ENCODE assay signal across 10 mouse cellular contexts in the genomic region with DNA sequence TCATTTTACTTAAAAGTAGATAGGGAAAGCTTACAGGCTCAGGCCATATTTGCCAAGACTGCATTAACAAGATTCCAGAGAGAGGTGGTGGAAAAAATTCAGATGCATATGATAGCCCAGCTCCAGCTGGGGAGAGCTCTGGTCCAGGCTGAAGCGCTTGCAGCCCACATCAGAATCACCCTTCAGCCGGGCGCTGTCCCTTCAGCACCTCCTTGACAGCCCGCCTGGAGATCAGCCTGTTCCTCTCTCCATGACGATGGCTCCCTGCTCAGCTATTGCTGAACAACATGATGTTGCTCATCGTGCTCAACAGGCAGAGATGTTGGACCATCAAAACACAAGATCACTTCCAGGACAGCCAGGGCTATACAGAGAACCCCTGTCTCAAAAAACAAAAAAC. TPM values are rescaled to one million over a fixed set of nuclear protein-coding genes. Genes with fewer than 3 reads are reported as not detected.
DNase-seq lines count a peak whose midpoint lies in the region; ATAC-seq and TF ChIP-seq lines count a peak whose summit lies in the region.
"Had no signal": no experiment of that assay in that cellular context is flagged by ENCODE, and none has a peak within 500 bp of the region (broad histone marks: within the 10 kb centered on the region; RNA-seq: fewer than 3 reads in every experiment).

No protein-coding gene starts in this region.

- dilution Hi-C loops in CH12.LX (cut with MboI; ENCODE audit: extremely low pct_ligation_motif_present, extremely low pct_unique_long_range_greater_than_20kb, low sequenced_read_pairs): no loop called here

- intact Hi-C loops in left cerebral cortex, postnatal 36 days (cut with DNase I): no loop called here

- no peak overlapping the region for H3K4me3 ChIP-seq in intestine, embryonic 14.5 days (ENCODE audit: low read depth, low read length)
- H3K4me3 ChIP-seq in intestine, embryonic 15.5 days (replicated peaks): no peak overlapping the region
- H3K4me3 ChIP-seq in CH12.LX (replicated peaks in 1 of 3; ENCODE audit: low read depth in 2 of 3, low read length in 2 of 3, poor library complexity in 1 of 3): no peak overlapping the region
- no peak overlapping the region for H3K4me3 ChIP-seq in limb, embryonic 11.5 days (ENCODE audit: low read depth, low read length)
- H3K4me3 ChIP-seq: erythroblast, embryonic 14.5 days; midbrain, embryonic 12.5 days had no signal

- H3K27me3 ChIP-seq in intestine, embryonic 14.5 days (replicated peaks; ENCODE audit: control insufficient read depth, insufficient read depth, low read length): peaks cover 48% of the 10 kb centered on the region
- H3K27me3 ChIP-seq in intestine, embryonic 15.5 days (replicated peaks): peaks cover 49% of the 10 kb centered on the region
- peaks cover 60% of the 10 kb centered on the region for H3K27me3 ChIP-seq in CH12.LX (replicated peaks)
- peaks cover 47% of the 10 kb centered on the region for H3K27me3 ChIP-seq in limb, embryonic 11.5 days (ENCODE audit: control insufficient read depth, insufficient read depth, low read length)

- no peak overlapping the region for H3K9ac ChIP-seq in intestine, embryonic 14.5 days (ENCODE audit: low read length)
- no peak overlapping the region for H3K9ac ChIP-seq in intestine, embryonic 15.5 days
- no peak overlapping the region for H3K9ac ChIP-seq in CH12.LX (ENCODE audit: insufficient read depth, low read depth)
- no peak overlapping the region for H3K9ac ChIP-seq in limb, embryonic 11.5 days (ENCODE audit: low read length)
- H3K9ac ChIP-seq: midbrain, embryonic 12.5 days had no signal

- TF ChIP-seq CTCF in CH12.LX (conservative IDR thresholded peaks at IDR 0.05 in 1 of 2, IDR thresholded peaks at IDR 0.05 in 1 of 2; ENCODE audit: low read depth in 2 of 2, low read length in 2 of 2): no peak

- H3K27ac ChIP-seq in intestine, embryonic 14.5 days (ENCODE audit: low read depth): no peak overlapping the region
- H3K27ac ChIP-seq in intestine, embryonic 15.5 days: no peak overlapping the region
- H3K27ac ChIP-seq in CH12.LX (ENCODE audit: insufficient read depth, low read depth): no peak overlapping the region
- H3K27ac ChIP-seq in limb, embryonic 11.5 days (replicated peaks; ENCODE audit: low read depth, low read length): no peak overlapping the region
- H3K27ac ChIP-seq: midbrain, embryonic 12.5 days had no signal

- no peaks in the 10 kb centered on the region for H3K79me2 ChIP-seq in CH12.LX (replicated peaks; ENCODE audit: control insufficient read depth, extremely low read depth, insufficient read depth, poor library complexity, severe bottlenecking)

- peak; percentile 90 for DNase-seq in intestine, embryonic 14.5 days (ENCODE audit: low spot score)
- DNase-seq in CH12.LX (ENCODE audit: extremely low read depth): peak; percentile 19
- DNase-seq in adrenal gland, postnatal 10 days: peak; percentile 78
- peak; percentile 89 for DNase-seq in limb, embryonic 11.5 days (ENCODE audit: low spot score)
- no peak for DNase-seq in left cerebral cortex, postnatal 36 days (ENCODE audit: low spot score in 2 of 2)
- DNase-seq in frontal cortex, postnatal 36 days (ENCODE audit: low spot score in 2 of 2): no peak
- no peak for DNase-seq in urinary bladder, postnatal 4 days (ENCODE audit: low spot score in 2 of 2)

- in situ Hi-C loops in CH12.LX (cut with MboI; ENCODE audit: low pct_ligation_motif_present, low pct_unique_long_range_greater_than_20kb, low sequenced_read_pairs): no loop called here

- 4% methylated on average over 6 of the region's 6 CpGs for WGBS in intestine, embryonic 14.5 days
- WGBS in intestine, embryonic 15.5 days: 2% methylated on average over 6 of the region's 6 CpGs
- whole genome bisulfite sequencing in limb, embryonic 11.5 days: 1% methylated on average over 6 of the region's 6 CpGs

- no peak for TF ChIP-seq EP300 in CH12.LX (IDR thresholded peaks at IDR 0.05; ENCODE audit: low read length)

- TF ChIP-seq POLR2A in CH12.LX (IDR thresholded peaks at IDR 0.05; ENCODE audit: low read depth, low read length): no peak

- H3K36me3 ChIP-seq in intestine, embryonic 14.5 days (ENCODE audit: control insufficient read depth, insufficient read depth, low read length): no peaks in the 10 kb centered on the region
- H3K36me3 ChIP-seq in intestine, embryonic 15.5 days: no peaks in the 10 kb centered on the region
- no peaks in the 10 kb centered on the region for H3K36me3 ChIP-seq in CH12.LX (replicated peaks in 1 of 2; ENCODE audit: control insufficient read depth in 1 of 2, insufficient read depth in 1 of 2, low read length in 1 of 2)
- no peaks in the 10 kb centered on the region for H3K36me3 ChIP-seq in limb, embryonic 11.5 days (ENCODE audit: control insufficient read depth, insufficient read depth, low read length)
- H3K36me3 ChIP-seq: midbrain, embryonic 12.5 days had no signal

- TF ChIP-seq RAD21 in CH12.LX (IDR thresholded peaks at IDR 0.05; ENCODE audit: low read depth, low read length): no peak

- 0 out of 2 replicates have a peak, but pooled peaks cover 4% of the 10 kb centered on the region for H3K4me1 ChIP-seq in intestine, embryonic 14.5 days (replicated peaks; ENCODE audit: control insufficient read depth, insufficient read depth, low read length)
- peaks cover 5% of the 10 kb centered on the region; the same call in 1 of the 2 replicates for H3K4me1 ChIP-seq in intestine, embryonic 15.5 days (replicated peaks)
- no peaks in the 10 kb centered on the region for H3K4me1 ChIP-seq in CH12.LX (ENCODE audit: control insufficient read depth in 1 of 2, insufficient read depth in 2 of 2)
- peaks cover 8% of the 10 kb centered on the region; the same call in 1 of the 2 replicates for H3K4me1 ChIP-seq in limb, embryonic 11.5 days (ENCODE audit: control insufficient read depth, insufficient read depth, low read length)

- H3K9me3 ChIP-seq in intestine, embryonic 14.5 days (ENCODE audit: control insufficient read depth, low read length): no peaks in the 10 kb centered on the region
- no peaks in the 10 kb centered on the region for H3K9me3 ChIP-seq in intestine, embryonic 15.5 days
- H3K9me3 ChIP-seq in CH12.LX (replicated peaks; ENCODE audit: low read length): peaks cover 4% of the 10 kb centered on the region
- H3K9me3 ChIP-seq in limb, embryonic 11.5 days (ENCODE audit: control insufficient read depth, low read length): no peaks in the 10 kb centered on the region
- H3K9me3 ChIP-seq: midbrain, embryonic 12.5 days had no signal

- no peak overlapping the region for H3K4me2 ChIP-seq in intestine, embryonic 14.5 days (ENCODE audit: low read length)
- H3K4me2 ChIP-seq in intestine, embryonic 15.5 days (replicated peaks): no peak overlapping the region
- no peak overlapping the region for H3K4me2 ChIP-seq in CH12.LX (ENCODE audit: insufficient read depth, low read depth, poor library complexity, severe bottlenecking)
- no peak overlapping the region for H3K4me2 ChIP-seq in limb, embryonic 11.5 days (ENCODE audit: low read depth, severe bottlenecking)
- H3K4me2 ChIP-seq: midbrain, embryonic 12.5 days had no signal

- ATAC-seq in intestine, embryonic 14.5 days (replicated peaks; ENCODE audit: low FRiP score, low TSS enrichment, low read depth): no peak
- no peak for ATAC-seq in intestine, embryonic 15.5 days
- no peak for ATAC-seq in limb, embryonic 11.5 days (ENCODE audit: insufficient number of reproducible peaks, low FRiP score, low TSS enrichment, low read depth)

TF ChIP-seq in CH12.LX, 34 proteins besides CTCF, POLR2A, EP300 and RAD21 (continues in another document):
- no peak for TF ChIP-seq CHD2 (IDR thresholded peaks at IDR 0.05; ENCODE audit: low read length)
- TF ChIP-seq JUN (IDR thresholded peaks at IDR 0.05; ENCODE audit: insufficient read depth, low read depth, low read length): no peak
- no peak for TF ChIP-seq ELF1 (IDR thresholded peaks at IDR 0.05; ENCODE audit: low read depth, low read length)
- no peak for TF ChIP-seq TCF12 (IDR thresholded peaks at IDR 0.05; ENCODE audit: low read depth, low read length)
- TF ChIP-seq RCOR1 (conservative IDR thresholded peaks at IDR 0.05; ENCODE audit: low read depth, low read length): no peak
- TF ChIP-seq E2F4 (IDR thresholded peaks at IDR 0.05; ENCODE audit: insufficient replicate concordance, low read depth, low read length): no peak
- TF ChIP-seq NRF1 (IDR thresholded peaks at IDR 0.05; ENCODE audit: low read depth, low read length): no peak
- TF ChIP-seq POLR2AphosphoS2 (IDR thresholded peaks at IDR 0.05; ENCODE audit: low read depth, low read length): no peak
- no peak for TF ChIP-seq JUND (conservative IDR thresholded peaks at IDR 0.05; ENCODE audit: low read depth, low read length)
- TF ChIP-seq SIN3A (IDR thresholded peaks at IDR 0.05; ENCODE audit: low read length): no peak

RNA-seq across cellular contexts. Expression of a gene that starts 1.8 kb away (rescaled TPM):
- polyA plus RNA-seq in intestine, embryonic 14.5 days (2014; fragmentation: Nextera tagmentation; extraction: Ambion mirVana): 2.0 and 2.4 TPM in 2 replicates
- 1.3 and 1.5 TPM in 2 replicates for polyA plus RNA-seq in intestine, embryonic 15.5 days (2015; fragmentation: Nextera tagmentation; extraction: Ambion mirVana)
- 0.04 TPM in 2 replicates for total RNA-seq in CH12.LX (2012; rRNA removed)
- not detected in 2 replicates for total RNA-seq in CH12.LX (2014; rRNA removed)
- not detected in 2 replicates for polyA plus RNA-seq in CH12.LX (2012; ENCODE audit: insufficient read length, low read depth)
- 1 to 10 TPM; 4.2 to 8.1 TPM for total RNA-seq in adrenal gland, postnatal 10 days (2021)
- polyA plus RNA-seq in limb, embryonic 11.5 days (2014; fragmentation: Nextera tagmentation; extraction: Ambion mirVana): 0.11 and 0.25 TPM in 2 replicates
- total RNA-seq in left cerebral cortex, postnatal 36 days (2021): 100 to 1,000 TPM; 225 to 264 TPM

RNA-seq across cellular contexts. Expression of a gene that starts 19.9 kb away (rescaled TPM):
- polyA plus RNA-seq in intestine, embryonic 14.5 days (2014; fragmentation: Nextera tagmentation; extraction: Ambion mirVana): 0.32 and 0.36 TPM in 2 replicates
- polyA plus RNA-seq in intestine, embryonic 15.5 days (2015; fragmentation: Nextera tagmentation; extraction: Ambion mirVana): 0.10 and 0.26 TPM in 2 replicates
- not detected in 2 replicates for total RNA-seq in CH12.LX (2012; rRNA removed)
- not detected in 2 replicates for total RNA-seq in CH12.LX (2014; rRNA removed)
- not detected in 2 replicates for polyA plus RNA-seq in CH12.LX (2012; ENCODE audit: insufficient read length, low read depth)
- 100 to 1,000 TPM in 1 of 2 experiments, 10 to 100 TPM in 1; 69.0 to 168 TPM for total RNA-seq in adrenal gland, postnatal 10 days (2021)
- 0.13 and 0.14 TPM in 2 replicates for polyA plus RNA-seq in limb, embryonic 11.5 days (2014; fragmentation: Nextera tagmentation; extraction: Ambion mirVana)
- 1,000 to 10,000 TPM; 1,312 to 1,553 TPM for total RNA-seq in left cerebral cortex, postnatal 36 days (2021)
- polyA plus RNA-seq: erythroblast, embryonic 14.5 days had no signal

RNA-seq across cellular contexts. Expression of a gene that starts 50.1 kb away (rescaled TPM):
- polyA plus RNA-seq in intestine, embryonic 14.5 days (2014; fragmentation: Nextera tagmentation; extraction: Ambion mirVana): 350 and 369 TPM in 2 replicates
- polyA plus RNA-seq in intestine, embryonic 15.5 days (2015; fragmentation: Nextera tagmentation; extraction: Ambion mirVana): 264 and 275 TPM in 2 replicates
- total RNA-seq in CH12.LX (2012; rRNA removed): 60.0 and 68.9 TPM in 2 replicates
- total RNA-seq in CH12.LX (2014; rRNA removed): 57.6 and 71.2 TPM in 2 replicates
- polyA plus RNA-seq in CH12.LX (2012; ENCODE audit: insufficient read length, low read depth): 75.5 and 113 TPM in 2 replicates
- total RNA-seq in adrenal gland, postnatal 10 days (2021): 10 to 100 TPM; 88.6 to 92.3 TPM
- polyA plus RNA-seq in limb, embryonic 11.5 days (2014; fragmentation: Nextera tagmentation; extraction: Ambion mirVana): 422 and 444 TPM in 2 replicates
- 10 to 100 TPM; 88.3 to 97.9 TPM for total RNA-seq in left cerebral cortex, postnatal 36 days (2021)

Comparison
In these comparisons a context has a peak if more than half of its experiments do, and no peak if none do; other contexts are left out.
1. DNase-seq: peak in intestine, embryonic 14.5 days (single experiment), CH12.LX (single experiment), adrenal gland, postnatal 10 days (single experiment) and limb, embryonic 11.5 days (single experiment); none in left cerebral cortex, postnatal 36 days (0 of 2), frontal cortex, postnatal 36 days (0 of 2) and urinary bladder, postnatal 4 days (0 of 2).